Mouse (Mus musculus): Measurements from ENCODE around the gene Ildr1. TPM values are rescaled to one million over a fixed set of nuclear protein-coding genes. Genes with fewer than 3 reads are reported as not detected.
A peak's percentile ranks its signal among the peaks of the same experiment; 100 is the strongest.

The Ildr1 gene
- polyA plus RNA-seq, 1 experiment from 2014 or later = 4.6 TPM

- Histone ChIP-seq H3K27me3 (ENCODE audit: insufficient read depth, low read length) (no peaks in the 10 kb centered on the region), H3K36me3 (ENCODE audit: insufficient read depth) (no peaks in the 10 kb centered on the region), H3K9me3 (ENCODE audit: low read depth, low read length) (no peaks in the 10 kb centered on the region), H3K27ac (ENCODE audit: low read depth) (no peak overlapping the region), H3K4me3 (ENCODE audit: low read depth, low read length) (no peak overlapping the region), H3K4me1 (ENCODE audit: insufficient read depth) (no peaks in the 10 kb centered on the region), H3K9ac (no peak overlapping the region), H3K4me2 (no peak overlapping the region)
- no peak for TF ChIP-seq CTCF (IDR thresholded peaks at IDR 0.05; ENCODE audit: low read depth)
- DNase-seq (no peak), ATAC-seq (ENCODE audit: insufficient read depth) (no peak)
- WGBS = 29% methylated on average over 2 of the region's 2 CpGs
These were observed 18.5 kb upstream of the Ildr1 start for GRCm38 (mm10) chr16:36675304-36675703.

GRCm38 (mm10) chr16:36675902-36676301 is 17.9 kb upstream of the Ildr1 start:
- H3K27me3 ChIP-seq (ENCODE audit: insufficient read depth, low read length) = no peaks in the 10 kb centered on the region
- no peak overlapping the region for H3K4me3 ChIP-seq (ENCODE audit: low read depth, low read length)
- ATAC-seq (ENCODE audit: insufficient read depth) (no peak), DNase-seq (no peak)
- no peak overlapping the region for H3K4me2 ChIP-seq
- WGBS = 81% methylated on average over 2 of the region's 2 CpGs
- H3K36me3 ChIP-seq (ENCODE audit: insufficient read depth) = no peaks in the 10 kb centered on the region
- no peak overlapping the region for H3K27ac ChIP-seq (ENCODE audit: low read depth)
- H3K9ac ChIP-seq = no peak overlapping the region
- H3K9me3 ChIP-seq (ENCODE audit: low read depth, low read length) = no peaks in the 10 kb centered on the region
- no peak for TF ChIP-seq CTCF (IDR thresholded peaks at IDR 0.05; ENCODE audit: low read depth)
- H3K4me1 ChIP-seq (ENCODE audit: insufficient read depth) = no peaks in the 10 kb centered on the region

- DNase-seq = no peak
- H3K4me2 ChIP-seq = no peak overlapping the region
- WGBS = 85% methylated on average over 3 of the region's 3 CpGs
- no peaks in the 10 kb centered on the region for H3K9me3 ChIP-seq (ENCODE audit: low read depth, low read length)
- no peak overlapping the region for H3K4me3 ChIP-seq (ENCODE audit: low read depth, low read length)
- TF ChIP-seq CTCF (IDR thresholded peaks at IDR 0.05; ENCODE audit: low read depth) = no peak
- H3K27ac ChIP-seq (ENCODE audit: low read depth) = no peak overlapping the region
- H3K4me1 ChIP-seq (ENCODE audit: insufficient read depth) = no peaks in the 10 kb centered on the region
- no peak overlapping the region for H3K9ac ChIP-seq
- H3K36me3 ChIP-seq (ENCODE audit: insufficient read depth) = no peaks in the 10 kb centered on the region
- no peak for ATAC-seq (ENCODE audit: insufficient read depth)
- no peaks in the 10 kb centered on the region for H3K27me3 ChIP-seq (ENCODE audit: insufficient read depth, low read length)
These were observed 11.9 kb upstream of the Ildr1 start for GRCm38 (mm10) chr16:36681829-36682228.

GRCm38 (mm10) chr16:36684325-36684918 is 9.4 kb upstream of the Ildr1 start:
- no peaks in the 10 kb centered on the region for H3K27me3 ChIP-seq (ENCODE audit: insufficient read depth, low read length)
- H3K9me3 ChIP-seq (ENCODE audit: low read depth, low read length) = no peaks in the 10 kb centered on the region
- ATAC-seq (ENCODE audit: insufficient read depth) = no peak
- H3K4me2 ChIP-seq = no peak overlapping the region
- 74% methylated on average over 6 of the region's 6 CpGs for WGBS
- H3K4me3 ChIP-seq (ENCODE audit: low read depth, low read length) = no peak overlapping the region
- DNase-seq = no peak
- no peaks in the 10 kb centered on the region for H3K4me1 ChIP-seq (ENCODE audit: insufficient read depth)
- no peak for TF ChIP-seq CTCF (IDR thresholded peaks at IDR 0.05; ENCODE audit: low read depth)
- no peak overlapping the region for H3K9ac ChIP-seq
- no peaks in the 10 kb centered on the region for H3K36me3 ChIP-seq (ENCODE audit: insufficient read depth)
- no peak overlapping the region for H3K27ac ChIP-seq (ENCODE audit: low read depth)

- WGBS = 85% methylated on average over 2 of the region's 2 CpGs
- no peak for DNase-seq
- H3K9me3 ChIP-seq (ENCODE audit: low read depth, low read length) = no peaks in the 10 kb centered on the region
- no peaks in the 10 kb centered on the region for H3K27me3 ChIP-seq (ENCODE audit: insufficient read depth, low read length)
- H3K4me1 ChIP-seq (ENCODE audit: insufficient read depth) = no peaks in the 10 kb centered on the region
- no peak overlapping the region for H3K9ac ChIP-seq
- no peak for ATAC-seq (ENCODE audit: insufficient read depth)
- H3K36me3 ChIP-seq (ENCODE audit: insufficient read depth) = no peaks in the 10 kb centered on the region
- H3K4me3 ChIP-seq (ENCODE audit: low read depth, low read length) = no peak overlapping the region
- no peak for TF ChIP-seq CTCF (IDR thresholded peaks at IDR 0.05; ENCODE audit: low read depth)
- H3K4me2 ChIP-seq = no peak overlapping the region
- no peak overlapping the region for H3K27ac ChIP-seq (ENCODE audit: low read depth)
These were observed 5.7 kb upstream of the Ildr1 start for GRCm38 (mm10) chr16:36688076-36688475.

- Histone ChIP-seq H3K4me1 (ENCODE audit: insufficient read depth) (no peaks in the 10 kb centered on the region), H3K9me3 (ENCODE audit: low read depth, low read length) (no peaks in the 10 kb centered on the region), H3K9ac (no peak overlapping the region), H3K36me3 (ENCODE audit: insufficient read depth) (no peaks in the 10 kb centered on the region), H3K4me2 (no peak overlapping the region), H3K4me3 (ENCODE audit: low read depth, low read length) (no peak overlapping the region), H3K27ac (ENCODE audit: low read depth) (peak overlapping the region; percentile 37; the same call in 1 of the 2 replicates), H3K27me3 (ENCODE audit: insufficient read depth, low read length) (peaks cover 13% of the 10 kb centered on the region)
- WGBS = 62% methylated on average over 3 of the region's 3 CpGs
- no peak for TF ChIP-seq CTCF (IDR thresholded peaks at IDR 0.05; ENCODE audit: low read depth)
- DNase-seq (peak; percentile 51), ATAC-seq (ENCODE audit: insufficient read depth) (no peak)
These were observed 2.3 kb upstream of the Ildr1 start for GRCm38 (mm10) chr16:36691484-36691883.

GRCm38 (mm10) chr16:36694798-36695290 is 1.1 kb downstream of the Ildr1 start:
- 43% methylated on average over 9 of the region's 9 CpGs for WGBS
- H3K36me3 ChIP-seq (ENCODE audit: insufficient read depth) = no peaks in the 10 kb centered on the region
- H3K4me2 ChIP-seq = peak overlapping the region; percentile 62
- ATAC-seq (ENCODE audit: insufficient read depth) (no peak), DNase-seq (no peak)
- peaks cover 13% of the 10 kb centered on the region for H3K27me3 ChIP-seq (ENCODE audit: insufficient read depth, low read length)
- H3K4me1 ChIP-seq (ENCODE audit: insufficient read depth) = no peaks in the 10 kb centered on the region
- H3K27ac ChIP-seq (ENCODE audit: low read depth) = no peak overlapping the region
- peak overlapping the region; percentile 40 for H3K4me3 ChIP-seq (ENCODE audit: low read depth, low read length)
- H3K9me3 ChIP-seq (ENCODE audit: low read depth, low read length) = no peaks in the 10 kb centered on the region
- no peak overlapping the region for H3K9ac ChIP-seq
- no peak for TF ChIP-seq CTCF (IDR thresholded peaks at IDR 0.05; ENCODE audit: low read depth)
